Mouse (Mus musculus) intestine, postnatal 0 days (tissue): ENCODE results near the gene Ell. TPM values are rescaled to one million over a fixed set of nuclear protein-coding genes. Genes with fewer than 3 reads are reported as not detected.

Source experiments
- ATAC-seq: fragments of 200-750 bp; cut with Nextera tagmentation; 2 replicates; pipeline ENCODE4 v1.8.0; 2017; ENCODE audit warnings: mild to moderate bottlenecking, moderate TSS enrichment, moderate library complexity
- H3K27ac ChIP-seq: fragments of 300-500 bp; sonication (generic); 2 replicates; pipeline ENCODE4 v1.5.1; 2014; ENCODE audit warnings: mild to moderate bottlenecking, low read depth, low read length, moderate library complexity
- H3K27me3 ChIP-seq: fragments of 300-500 bp; sonication (generic); replicated peaks from 2 replicates; pipeline ENCODE4 v1.6.1; 2014; ENCODE audit warnings: low read length, mixed read lengths; ENCODE audit not compliant: control insufficient read depth, insufficient read depth
- H3K36me3 ChIP-seq: fragments of 300-500 bp; sonication (generic); 2 replicates; pipeline ENCODE4 v1.6.1; 2014; ENCODE audit warnings: mild to moderate bottlenecking, moderate library complexity; ENCODE audit not compliant: control insufficient read depth, insufficient read depth
- H3K4me1 ChIP-seq: fragments of 300-500 bp; sonication (generic); replicated peaks from 2 replicates; pipeline ENCODE4 v1.6.1; 2014; ENCODE audit warnings: antibody characterized with exemption, low read length, mixed read lengths; ENCODE audit not compliant: control insufficient read depth, insufficient read depth
- H3K4me2 ChIP-seq: fragments of 300-500 bp; sonication (generic); replicated peaks from 2 replicates; pipeline ENCODE4 v1.6.1; 2014; ENCODE audit warnings: low read depth, mild to moderate bottlenecking, moderate library complexity
- H3K4me3 ChIP-seq: fragments of 300-500 bp; sonication (generic); 2 replicates; pipeline ENCODE4 v1.5.1; 2014; ENCODE audit warnings: low read depth, low read length
- H3K9ac ChIP-seq: fragments of 300-500 bp; sonication (generic); 2 replicates; pipeline ENCODE4 v1.6.1; 2014; ENCODE audit warnings: mild to moderate bottlenecking, low read depth, low read length
- H3K9me3 ChIP-seq: fragments of 300-500 bp; sonication (generic); 2 replicates; pipeline ENCODE4 v1.6.1; 2016; ENCODE audit warnings: mixed run types; ENCODE audit not compliant: control insufficient read depth
- CTCF ChIP-seq: sonication (generic); IDR thresholded peaks from 2 replicates; pipeline ENCODE4 v1.5.1; 2016; ENCODE audit warnings: low read depth, mild to moderate bottlenecking, control low read depth, antibody characterized with exemption, moderate library complexity
- WGBS: fragments of 180-500 bp; shearing (Covaris S2); extraction: QIAGEN DNeasy Blood & Tissue Kit; methylation state at CpG from one replicate; pipeline ENCODE4 v1.1.7; 2014; 5-methylcytosine and 5-hydroxymethylcytosine counted together
- polyA plus RNA-seq: library from polyadenylated mRNA; unstranded; fragments of >200 nt; fragmentation: Nextera tagmentation; extraction: Ambion mirVana; gene quantifications from 2 replicates; pipeline ENCODE4 v1.2.1, GENCODE M21; 2015

Ell gene
- polyA plus RNA-seq, 1 experiment from 2014 or later = 13.0 TPM

DNA sequence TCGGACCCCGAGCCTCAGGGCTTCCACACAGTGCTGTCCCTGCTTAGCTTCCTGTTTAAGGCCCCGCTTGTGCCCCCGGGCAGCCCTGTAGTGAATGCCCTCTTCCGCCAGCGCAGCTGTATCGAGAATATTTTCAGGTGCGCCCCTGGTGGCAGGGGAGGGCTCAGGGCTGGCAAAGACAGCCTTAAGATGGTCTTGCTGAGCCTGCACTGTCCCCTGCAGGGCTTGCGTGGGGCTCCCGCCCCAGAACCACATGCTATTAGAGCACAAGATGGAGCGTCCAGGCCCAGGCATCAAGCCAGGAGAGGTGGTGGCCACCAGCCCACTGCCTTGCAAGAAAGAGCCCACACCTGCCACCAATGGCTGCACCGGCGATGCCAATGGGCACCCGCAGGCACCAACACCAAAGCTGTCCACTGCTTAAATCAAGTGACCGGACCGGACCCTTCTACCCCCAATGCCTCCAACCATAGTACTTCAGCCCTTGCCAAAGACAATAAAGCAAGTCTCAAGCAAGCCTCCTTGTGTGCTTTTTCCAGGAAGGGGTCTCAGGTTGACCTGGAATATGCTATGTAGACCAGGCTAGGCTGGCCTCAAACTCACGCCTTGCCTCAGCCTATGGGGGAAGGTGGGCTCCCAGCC lies 57.6 kb downstream of the Ell start:
- H3K9me3 ChIP-seq = no peaks in the 10 kb centered on the region
- no peak overlapping the region for H3K9ac ChIP-seq
- H3K36me3 ChIP-seq = peaks cover 22% of the 10 kb centered on the region; the same call in 1 of the 2 replicates
- ATAC-seq = no peak
- H3K4me2 ChIP-seq = no peak overlapping the region
- H3K27me3 ChIP-seq = no peaks in the 10 kb centered on the region
- no peak overlapping the region for H3K27ac ChIP-seq
- H3K4me1 ChIP-seq = peaks cover 11% of the 10 kb centered on the region; the same call in 1 of the 2 replicates
- WGBS = 92% methylated on average over 17 of the region's 17 CpGs
- peak; percentile 41 for TF ChIP-seq CTCF
- H3K4me3 ChIP-seq = no peak overlapping the region

DNA sequence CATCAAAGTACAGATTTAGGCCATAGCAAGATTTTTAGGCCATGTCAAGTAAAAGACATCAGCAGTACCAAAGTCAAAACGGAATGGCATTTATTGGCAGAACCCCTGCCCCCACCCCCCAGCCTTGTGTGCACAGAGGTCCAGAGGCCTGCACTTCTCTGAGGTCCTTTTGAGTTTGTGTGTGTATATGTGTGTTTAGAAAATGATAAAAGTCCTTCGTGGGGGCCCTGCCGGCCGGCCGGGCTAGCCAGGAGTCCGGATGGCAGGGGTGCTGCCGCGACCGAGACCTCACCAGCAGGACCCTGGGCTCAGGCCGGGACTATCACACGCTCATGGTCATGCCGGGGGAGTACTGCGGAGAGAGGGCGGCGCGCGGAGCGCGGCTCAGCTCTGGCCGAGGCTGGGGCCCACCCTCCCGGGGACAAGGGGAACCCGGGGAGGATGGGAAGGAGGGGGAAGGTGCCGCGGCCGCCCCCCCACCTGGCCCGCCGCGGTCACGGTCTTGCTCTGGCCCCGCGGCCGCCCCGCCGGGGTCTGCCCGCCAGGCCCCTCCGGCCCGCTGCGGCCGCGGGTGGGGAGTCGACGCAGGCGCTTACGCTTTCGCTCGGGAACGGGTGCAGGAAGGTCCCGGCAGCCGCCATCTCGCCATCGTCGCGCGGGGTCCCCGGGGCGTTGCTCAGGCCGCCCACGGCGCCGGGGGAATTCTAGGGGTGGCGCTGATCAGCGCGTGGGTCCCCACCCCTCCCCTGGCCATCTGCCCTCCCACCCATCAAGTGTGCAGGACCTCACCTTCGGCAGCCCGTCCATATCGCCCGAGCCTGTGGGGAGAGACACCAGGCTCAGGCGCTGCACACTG lies 58.4 kb downstream of the Ell start:
- no peaks in the 10 kb centered on the region for H3K27me3 ChIP-seq
- no peak for TF ChIP-seq CTCF
- H3K4me2 ChIP-seq = peak overlapping the region; percentile 60
- ATAC-seq = no peak
- WGBS = 36% methylated on average over 66 of the region's 68 CpGs
- peak overlapping the region; percentile 22; the same call in 1 of the 2 replicates for H3K9ac ChIP-seq
- peaks cover 17% of the 10 kb centered on the region; the same call in 1 of the 2 replicates for H3K36me3 ChIP-seq
- no peak overlapping the region for H3K27ac ChIP-seq
- peak overlapping the region; percentile 27 for H3K4me3 ChIP-seq
- peaks cover 11% of the 10 kb centered on the region; the same call in 1 of the 2 replicates for H3K4me1 ChIP-seq
- no peaks in the 10 kb centered on the region for H3K9me3 ChIP-seq

DNA sequence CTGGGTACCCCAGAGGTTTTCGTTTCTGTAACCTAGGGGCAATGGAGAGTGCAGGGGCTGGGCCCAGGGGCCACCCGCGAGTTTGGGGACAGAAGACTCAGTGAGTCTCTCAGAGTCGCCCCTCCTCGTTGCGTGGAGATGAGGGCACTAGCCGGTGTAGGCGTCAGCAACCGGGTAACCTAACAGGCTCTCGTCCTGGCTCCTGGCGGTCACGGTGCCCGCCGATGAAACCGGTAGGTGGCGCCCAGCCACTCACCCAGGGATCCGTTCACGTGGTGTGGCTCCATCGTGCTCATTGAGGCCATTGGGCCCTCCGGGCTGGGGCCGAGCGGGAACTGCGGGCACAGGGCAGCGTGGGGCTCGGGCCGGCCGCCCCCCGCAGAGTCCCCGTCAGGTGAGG lies 59.0 kb downstream of the Ell start:
- WGBS = 14% methylated on average over 29 of the region's 29 CpGs
- Histone ChIP-seq H3K27ac (no peak overlapping the region), H3K9ac (no peak overlapping the region; the same call in 1 of the 2 replicates), H3K4me2 (peak overlapping the region; percentile 60), H3K4me3 (peak overlapping the region; percentile 27), H3K27me3 (no peaks in the 10 kb centered on the region), H3K9me3 (no peaks in the 10 kb centered on the region), H3K4me1 (peaks cover 10% of the 10 kb centered on the region; the same call in 1 of the 2 replicates), H3K36me3 (peaks cover 17% of the 10 kb centered on the region; the same call in 1 of the 2 replicates)
- ATAC-seq = peak; percentile 22; the same call in 1 of the 2 replicates
- TF ChIP-seq CTCF = peak; percentile 91

DNA sequence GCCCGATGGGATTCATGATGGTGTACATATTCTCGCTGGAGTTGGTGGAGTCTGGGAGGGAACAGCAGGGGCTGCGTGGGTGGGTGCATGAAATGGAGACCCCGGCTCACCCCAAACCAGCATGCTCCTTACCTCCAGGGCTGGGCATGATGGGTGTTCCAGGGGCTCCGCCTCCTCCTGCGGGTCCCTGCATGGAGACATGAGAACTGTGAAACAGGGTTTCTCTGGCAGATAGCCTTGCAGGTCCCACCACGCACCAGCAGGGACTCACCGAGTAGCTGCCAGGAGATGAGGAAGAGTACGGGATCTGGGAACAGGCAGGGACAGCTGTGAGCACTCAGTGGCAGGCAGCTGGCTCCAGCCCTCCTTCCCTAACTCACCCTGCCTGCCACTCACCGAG lies 59.5 kb downstream of the Ell start:
- H3K4me3 ChIP-seq = no peak overlapping the region
- H3K27ac ChIP-seq = no peak overlapping the region
- peaks cover 17% of the 10 kb centered on the region; the same call in 1 of the 2 replicates for H3K36me3 ChIP-seq
- no peak for ATAC-seq
- peaks cover 6% of the 10 kb centered on the region; the same call in 1 of the 2 replicates for H3K4me1 ChIP-seq
- 42% methylated on average over 10 of the region's 10 CpGs for WGBS
- H3K9me3 ChIP-seq = no peaks in the 10 kb centered on the region
- H3K4me2 ChIP-seq = peak overlapping the region; percentile 60
- TF ChIP-seq CTCF = no peak
- no peak overlapping the region for H3K9ac ChIP-seq
- H3K27me3 ChIP-seq = no peaks in the 10 kb centered on the region

DNA sequence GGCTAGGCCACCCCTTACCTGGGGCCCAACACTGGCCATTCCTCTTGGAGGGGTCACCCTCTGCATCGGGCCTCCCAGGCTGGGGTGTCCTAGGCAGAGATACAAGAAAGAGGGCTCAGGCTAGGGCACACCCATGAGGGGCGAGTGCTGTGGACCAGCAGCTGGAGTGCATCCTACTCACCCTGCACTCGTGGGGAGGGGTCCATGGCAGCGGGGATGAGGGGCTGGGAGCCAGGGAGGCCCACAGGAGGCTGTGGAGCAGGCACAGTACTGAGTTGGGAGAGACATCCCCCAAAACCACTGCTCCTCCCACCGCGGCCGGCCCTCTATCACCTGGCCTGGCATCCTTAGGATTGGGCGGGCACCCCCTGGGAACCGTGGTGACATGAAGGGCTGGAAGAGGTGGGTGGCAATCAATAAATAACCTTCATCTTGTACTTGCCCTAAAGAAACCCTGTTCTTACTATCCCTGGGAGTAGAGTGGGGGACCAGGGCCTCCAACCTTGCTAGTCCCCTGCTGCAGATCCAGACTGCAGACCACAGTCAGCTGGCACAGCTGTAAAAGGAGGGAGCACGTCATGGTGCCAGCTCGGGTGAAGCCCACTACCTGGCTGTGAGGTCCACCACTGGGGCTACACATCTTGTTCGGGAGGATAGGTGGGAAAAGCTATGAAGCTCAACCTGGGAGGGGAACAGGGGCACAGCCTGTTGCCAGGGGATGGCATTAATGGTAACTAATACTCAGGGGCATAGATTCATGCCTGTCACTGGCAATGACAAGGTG lies 60.4 kb downstream of the Ell start:
- TF ChIP-seq CTCF = no peak
- no peaks in the 10 kb centered on the region for H3K27me3 ChIP-seq
- peaks cover 17% of the 10 kb centered on the region; the same call in 1 of the 2 replicates for H3K36me3 ChIP-seq
- H3K4me3 ChIP-seq = no peak overlapping the region
- H3K9ac ChIP-seq = no peak overlapping the region
- H3K9me3 ChIP-seq = no peaks in the 10 kb centered on the region
- peaks cover 5% of the 10 kb centered on the region; the same call in 1 of the 2 replicates for H3K4me1 ChIP-seq
- WGBS = 85% methylated on average over 12 of the region's 12 CpGs
- no peak for ATAC-seq
- H3K27ac ChIP-seq = no peak overlapping the region
- no peak overlapping the region for H3K4me2 ChIP-seq
